Mouse (Mus musculus): ENCODE results near the gene Cylc2. TPM values are rescaled to one million over a fixed set of nuclear protein-coding genes. Genes with fewer than 3 reads are reported as not detected.

Cylc2 gene
- polyA plus RNA-seq (2015; fragmentation: Nextera tagmentation; extraction: Ambion mirVana), result not detected in 2 replicates

DNA sequence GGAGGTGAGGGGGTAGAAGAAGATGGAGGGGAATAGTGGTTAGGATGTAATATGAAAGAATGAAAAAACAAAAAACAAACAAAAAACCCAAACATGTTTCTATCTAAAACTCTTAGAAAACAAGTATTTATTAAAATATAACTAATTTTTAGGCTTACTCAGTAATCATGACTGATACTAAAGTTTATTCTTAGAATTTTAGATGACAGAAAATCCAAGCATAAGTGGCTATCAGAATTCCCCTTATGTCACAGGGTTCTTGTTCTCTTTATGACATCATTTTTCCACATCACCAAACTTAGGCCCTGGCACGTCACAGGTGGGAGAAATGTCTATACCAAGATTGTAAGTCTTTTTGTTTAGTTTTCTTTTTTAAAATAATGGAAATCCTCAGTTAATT, at the start of gene Cylc2:
Gene Cylc2 (plus strand): TSS at position 301 of the 400 bp plus-strand sequence.
- H3K4me2 ChIP-seq, result no peak within 1 kb of the TSS

More for the DNA sequence above, at the start of gene Cylc2:
- Histone ChIP-seq H3K9me3 (replicated peaks) (no peaks in the 10 kb centered on the region), H3K27ac (no peak within 1 kb of the TSS), H3K9ac (no peak within 1 kb of the TSS), H3K4me1 (no peaks in the 10 kb centered on the region), H3K36me3 (no peaks in the 10 kb centered on the region), H3K4me3 (replicated peaks) (no peak within 1 kb of the TSS), H3K27me3 (no peaks in the 10 kb centered on the region)
- 80% methylated on average over 1 of the region's 1 CpGs for WGBS
- ATAC-seq (replicated peaks; ENCODE audit: low FRiP score), result no peak

Measured in kidney, embryonic 15.5 days (tissue).